Mouse (Mus musculus): ENCODE data around the gene Znrf4.

Gene Znrf4

DNA sequence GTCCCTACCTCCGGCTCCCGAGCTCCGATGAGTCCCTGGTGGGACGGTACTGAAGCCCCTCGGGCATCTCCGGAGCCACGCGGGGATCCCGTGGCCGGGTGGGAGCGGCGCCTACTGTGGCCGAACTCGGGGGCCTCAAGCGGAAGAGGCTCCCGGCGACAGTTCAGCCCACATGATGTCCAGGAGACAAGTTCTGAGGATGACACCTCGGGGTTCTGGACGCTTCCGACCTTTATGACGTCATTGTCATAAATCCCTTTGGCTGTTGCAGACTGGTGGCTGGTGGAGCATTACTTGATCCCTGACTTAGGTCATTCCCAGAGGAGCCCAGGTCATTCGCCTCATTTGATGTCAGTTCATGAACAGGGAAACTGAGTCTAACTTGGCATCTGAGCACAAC lies at the start of gene Znrf4:
TSS of gene Znrf4 (minus strand) at position 122 of the 400 bp plus-strand sequence.
- DNase-seq (ENCODE audit: low read depth, low spot score), result no peak

DNA sequence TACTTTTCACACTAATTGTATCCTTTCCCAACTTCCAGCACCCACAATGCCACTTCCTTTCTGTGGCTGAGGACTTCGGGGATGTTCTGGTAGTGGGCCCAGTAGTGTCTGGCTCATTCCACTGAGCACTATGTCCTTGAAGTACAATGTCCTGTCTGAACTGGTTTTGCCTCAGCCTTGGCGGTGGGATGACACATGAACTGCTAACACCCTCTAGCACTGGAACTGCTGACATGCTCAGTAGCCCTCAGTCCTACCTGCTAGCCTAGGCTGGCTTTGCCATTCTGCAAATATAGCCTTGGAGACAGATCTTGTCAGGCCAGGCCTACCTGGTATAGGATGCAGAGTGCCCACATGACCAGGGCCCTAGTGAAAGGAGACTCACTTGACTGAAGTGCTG lies 49.6 kb upstream of the Znrf4 start:
- no peak for DNase-seq (ENCODE audit: low read depth, low spot score)

DNA sequence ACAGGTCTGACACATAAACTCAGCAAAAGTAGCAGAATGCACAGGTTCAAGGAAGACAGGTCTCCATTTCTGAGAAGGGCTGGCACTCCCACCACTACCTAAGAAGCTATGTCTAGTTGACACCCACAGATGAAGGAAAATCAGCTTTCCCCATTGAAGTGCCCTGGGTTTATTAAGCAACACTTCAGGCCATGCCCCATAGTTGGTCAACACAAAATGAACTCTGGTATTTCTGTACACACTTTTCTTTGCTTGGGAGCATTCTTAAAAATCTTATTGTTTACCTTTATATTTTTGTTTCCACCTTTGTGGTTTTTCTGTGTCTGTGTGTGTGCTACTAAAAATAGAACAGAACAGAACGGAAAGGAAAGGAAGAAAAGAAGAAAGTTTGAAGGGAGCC lies 47.9 kb upstream of the Znrf4 start:
- no peak for DNase-seq (ENCODE audit: low read depth, low spot score)

DNA sequence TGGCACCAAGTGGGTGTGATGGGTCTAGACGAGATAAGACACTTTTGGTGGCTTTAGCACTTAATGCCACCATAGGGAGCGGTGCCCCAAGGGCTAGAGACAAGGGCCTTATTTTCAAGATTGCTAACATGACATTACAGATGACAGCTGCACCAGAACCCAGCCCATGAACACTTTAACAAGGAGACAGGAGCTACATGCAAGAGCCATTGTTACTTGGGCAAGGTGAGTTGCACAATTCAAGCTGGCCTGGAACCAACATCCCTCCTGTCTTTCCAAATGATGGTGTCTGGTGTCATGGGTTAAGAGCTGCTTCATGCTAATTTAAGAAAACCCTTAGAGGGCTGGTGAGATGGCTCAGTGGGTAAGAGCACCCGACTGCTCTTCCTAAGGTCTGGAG lies 47.2 kb upstream of the Znrf4 start:
- DNase-seq (ENCODE audit: low read depth, low spot score), result no peak

DNA sequence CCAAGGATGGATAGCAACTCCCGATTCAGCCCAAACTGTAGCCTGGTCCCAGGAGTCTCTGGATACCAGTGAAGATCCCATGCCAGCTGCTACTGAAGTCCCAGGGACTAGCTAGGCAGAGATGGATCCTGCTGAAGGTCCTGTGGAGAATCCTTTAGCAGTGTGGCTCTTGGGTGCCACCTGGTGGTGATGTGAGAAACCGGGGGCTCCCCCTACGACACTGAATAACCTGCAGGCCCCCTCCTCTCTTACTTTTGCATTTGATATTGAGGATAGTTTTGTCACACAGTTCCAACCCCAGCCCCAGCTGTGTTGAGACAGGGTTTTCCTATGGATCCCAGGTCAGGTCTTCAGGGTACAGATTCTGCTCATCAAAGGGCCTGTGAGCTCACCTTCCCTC lies 46.2 kb upstream of the Znrf4 start:
- peak; percentile 63 for DNase-seq (ENCODE audit: low read depth, low spot score)

DNA sequence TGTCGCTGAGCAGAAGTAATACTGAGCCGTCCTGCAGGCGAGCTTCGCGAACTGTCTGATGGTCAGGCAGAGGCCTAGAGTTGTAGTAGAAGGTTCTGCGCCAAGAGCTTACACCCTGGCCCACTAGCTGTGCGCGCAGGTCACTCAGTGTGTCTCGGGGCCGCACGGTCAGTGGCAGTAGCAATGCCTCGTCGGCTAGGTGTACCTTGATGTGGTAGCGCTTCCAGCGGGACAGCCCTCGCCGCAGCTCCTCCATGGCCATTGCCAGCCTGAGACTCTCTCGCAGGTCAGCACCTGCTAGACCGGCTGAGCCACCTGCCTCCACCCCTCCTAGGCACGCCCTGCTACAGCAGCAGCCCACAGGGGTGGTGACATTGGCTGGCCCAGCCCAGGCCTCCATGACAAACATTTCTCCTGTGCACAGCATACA lies 41.9 kb upstream of the Znrf4 start, which contains the start of gene Gm20219:
TSS of gene Gm20219 (minus strand) at position 266 of the 430 bp plus-strand sequence.
- DNase-seq (ENCODE audit: low read depth, low spot score), result no peak

DNA sequence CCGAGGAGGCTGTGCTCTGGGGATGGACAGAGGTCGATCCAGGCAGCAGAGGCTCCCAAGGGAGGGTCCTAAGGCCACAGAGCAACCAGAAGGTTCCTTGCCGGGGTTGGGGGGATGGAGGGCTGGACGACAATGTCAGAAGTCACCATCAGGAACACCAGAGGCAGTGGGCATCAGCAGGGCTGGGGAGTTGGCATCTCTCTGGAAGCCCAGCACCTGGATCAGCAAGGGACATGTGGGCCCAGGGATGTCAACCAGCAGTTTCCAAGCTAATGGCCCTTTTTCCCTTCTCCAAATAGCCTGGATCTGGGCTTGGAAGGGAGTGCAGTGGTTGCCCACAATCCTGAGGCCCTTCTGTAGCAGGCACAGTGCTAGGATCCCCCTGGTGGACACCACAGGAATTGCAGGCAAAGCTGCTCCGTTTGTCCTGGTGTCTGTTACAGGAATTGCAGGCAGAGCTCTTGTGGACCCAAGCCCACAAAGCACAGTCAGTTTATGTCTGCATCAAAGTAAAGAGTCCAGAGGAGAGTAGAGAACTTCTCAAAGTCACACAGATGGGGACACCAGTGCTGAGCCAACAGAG lies 40.6 kb upstream of the Znrf4 start:
- DNase-seq (ENCODE audit: low read depth, low spot score), result peak; percentile 80

DNA sequence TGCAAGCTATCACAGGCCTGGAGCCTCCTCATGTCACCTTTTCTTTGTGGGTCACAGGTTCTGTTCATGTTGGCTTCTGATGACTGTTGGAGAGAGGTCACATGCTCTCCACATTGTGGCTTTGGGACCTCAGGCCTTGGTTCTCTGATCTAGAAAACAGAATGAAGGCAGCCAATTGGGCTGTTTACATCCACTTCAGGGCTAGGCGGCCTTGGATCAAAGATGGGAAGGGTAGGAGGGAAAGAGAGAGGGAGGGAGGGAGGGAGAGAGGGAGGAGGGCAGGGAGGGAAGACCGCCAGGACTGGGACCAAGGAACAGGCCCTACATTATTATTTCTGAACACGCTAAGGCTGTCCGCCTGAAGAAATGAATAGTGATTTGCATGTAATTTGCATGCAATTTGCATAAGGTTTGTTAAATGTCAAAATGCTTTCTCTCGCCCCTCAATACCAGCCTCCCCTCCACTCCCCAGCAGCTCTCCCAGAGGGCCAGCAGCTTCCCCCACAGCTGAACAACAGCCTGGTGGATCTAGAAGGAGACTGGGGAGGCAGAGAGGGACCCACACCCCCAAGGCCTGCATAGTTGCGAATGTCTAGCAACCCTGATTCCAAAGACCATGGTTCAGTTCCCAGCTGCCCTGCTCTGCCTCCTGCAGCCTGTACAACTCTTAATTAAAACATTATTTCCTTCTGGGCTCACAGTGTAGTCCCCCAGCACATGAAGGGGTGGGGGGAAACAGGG lies 39.8 kb upstream of the Znrf4 start:
- no peak for DNase-seq (ENCODE audit: low read depth, low spot score)

DNA sequence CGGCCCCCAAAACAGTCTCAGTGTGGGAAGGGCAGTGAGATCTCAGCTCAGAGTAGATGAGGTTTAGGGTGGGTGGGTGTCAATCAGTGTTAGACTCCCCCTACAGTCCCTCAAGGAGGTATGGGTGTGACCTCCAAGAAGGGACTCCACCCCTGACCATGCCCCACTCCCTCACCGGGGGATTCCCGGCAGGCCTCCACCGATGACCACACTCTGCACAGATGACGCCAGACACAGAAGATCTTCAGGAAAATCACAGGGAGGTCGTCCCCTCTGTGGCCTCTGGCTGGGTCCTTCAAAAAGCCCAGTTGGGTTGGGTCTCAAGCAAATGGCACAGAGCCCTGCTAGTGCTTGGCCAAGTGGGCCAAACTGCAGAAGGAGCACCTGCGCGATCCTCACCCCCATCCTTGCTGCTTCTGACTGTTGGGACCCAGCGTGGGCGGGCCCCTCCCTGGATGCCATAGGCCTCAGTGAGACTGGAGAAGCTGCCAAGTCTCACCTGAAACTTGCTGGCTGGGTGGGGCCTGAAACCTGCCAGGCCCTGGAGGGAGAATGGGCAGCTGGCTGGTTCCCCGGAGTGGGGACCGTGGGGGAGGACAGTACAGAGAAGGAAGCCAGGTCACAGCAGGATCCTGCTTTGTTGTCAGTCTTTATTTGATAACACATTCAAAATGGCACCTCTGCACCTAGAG lies 38.7 kb upstream of the Znrf4 start:
- no peak for DNase-seq (ENCODE audit: low read depth, low spot score)

DNA sequence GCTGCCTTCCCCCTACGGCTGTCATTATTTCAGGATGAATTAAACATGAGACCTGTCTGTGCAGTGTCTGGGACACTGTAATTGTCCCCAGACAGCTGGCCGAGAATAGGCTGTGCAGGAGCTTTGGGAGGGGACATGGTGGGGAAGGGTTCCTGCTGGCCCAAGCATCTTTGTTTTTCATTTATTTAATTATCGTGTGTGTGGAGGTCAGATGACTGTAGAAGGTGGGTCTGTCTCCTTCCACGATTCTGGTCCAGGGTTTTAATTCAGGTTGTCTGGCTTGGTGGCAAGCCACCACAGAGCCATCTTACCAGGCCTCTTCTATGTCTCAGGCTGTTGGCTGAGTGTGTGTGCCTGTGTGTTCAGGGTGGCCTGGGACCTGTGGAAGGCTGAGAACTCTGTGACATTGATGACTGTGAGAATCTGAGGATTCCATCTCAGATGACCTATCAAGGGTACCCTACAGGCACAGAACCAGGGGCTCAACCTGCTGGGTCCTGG lies 36.4 kb upstream of the Znrf4 start:
- no peak for DNase-seq (ENCODE audit: low read depth, low spot score)

DNA sequence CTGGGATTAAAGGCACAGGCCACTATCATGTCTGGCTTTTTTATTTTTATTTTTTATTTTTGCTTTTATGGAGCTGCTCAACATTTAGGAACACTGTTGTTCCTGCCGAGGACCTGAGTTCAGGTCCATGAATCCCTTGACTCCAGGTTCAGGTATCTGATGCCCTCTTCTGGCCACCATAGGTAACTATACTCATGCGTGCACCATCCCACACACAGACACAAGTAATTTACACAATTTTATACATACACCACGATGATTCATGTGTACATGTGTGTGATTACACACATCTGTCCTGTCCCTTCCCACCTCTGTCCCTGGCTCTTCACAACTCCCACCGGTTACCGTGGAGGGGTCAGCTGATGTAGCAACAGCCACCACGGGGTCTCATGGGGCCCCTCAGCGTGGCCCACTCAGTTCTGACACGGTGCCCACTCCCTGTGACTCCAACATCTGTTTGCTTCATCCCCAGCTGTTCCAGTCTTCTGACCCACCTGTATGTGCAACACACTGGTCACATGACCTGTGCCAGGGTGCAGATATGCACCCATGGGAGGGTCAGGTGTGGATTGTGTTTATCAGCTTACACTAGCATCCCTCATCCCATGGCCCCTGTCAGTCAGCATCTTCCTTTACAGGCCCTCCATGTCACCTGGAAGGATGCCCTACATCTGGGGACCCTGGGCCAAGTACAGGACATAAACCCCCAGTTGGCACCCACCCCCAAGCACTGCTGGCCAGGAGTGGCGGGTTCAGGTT lies 35.8 kb upstream of the Znrf4 start:
- no peak for DNase-seq (ENCODE audit: low read depth, low spot score)

DNA sequence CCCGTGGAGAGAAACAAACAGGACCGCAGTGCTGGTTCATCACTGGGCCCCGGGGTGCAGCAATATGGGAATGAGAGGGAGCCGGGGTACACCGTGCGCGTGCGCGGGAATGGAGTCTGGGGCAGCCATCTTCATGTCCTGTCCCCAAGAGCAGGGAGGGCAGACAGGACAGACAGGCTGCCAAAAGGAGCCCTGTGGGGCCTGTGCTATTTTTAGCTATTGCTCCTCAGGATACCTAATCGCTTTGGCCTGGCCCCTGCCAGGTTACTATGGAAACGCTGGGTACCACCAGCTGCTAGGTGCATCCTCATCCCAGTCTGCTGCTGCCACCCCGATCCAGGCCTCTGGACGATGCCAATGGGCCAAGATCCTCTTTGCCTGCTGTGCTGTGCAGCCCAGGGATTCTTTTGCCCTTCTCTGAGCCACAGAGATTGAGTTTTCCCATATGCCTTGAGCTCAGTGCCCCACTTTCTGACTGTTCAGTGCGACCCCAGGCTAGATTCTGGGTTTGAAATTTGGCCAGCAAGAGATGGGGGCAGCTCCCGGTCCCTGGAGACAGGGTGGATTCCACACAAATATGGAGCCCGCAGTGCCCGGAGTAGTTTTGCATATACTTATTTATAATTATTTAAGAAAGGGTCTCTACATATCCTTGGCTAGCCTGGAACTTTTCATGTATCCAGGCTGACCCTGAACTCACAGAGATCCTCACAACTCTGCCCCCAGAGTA lies 35.0 kb upstream of the Znrf4 start:
- DNase-seq (ENCODE audit: low read depth, low spot score), result no peak

DNA sequence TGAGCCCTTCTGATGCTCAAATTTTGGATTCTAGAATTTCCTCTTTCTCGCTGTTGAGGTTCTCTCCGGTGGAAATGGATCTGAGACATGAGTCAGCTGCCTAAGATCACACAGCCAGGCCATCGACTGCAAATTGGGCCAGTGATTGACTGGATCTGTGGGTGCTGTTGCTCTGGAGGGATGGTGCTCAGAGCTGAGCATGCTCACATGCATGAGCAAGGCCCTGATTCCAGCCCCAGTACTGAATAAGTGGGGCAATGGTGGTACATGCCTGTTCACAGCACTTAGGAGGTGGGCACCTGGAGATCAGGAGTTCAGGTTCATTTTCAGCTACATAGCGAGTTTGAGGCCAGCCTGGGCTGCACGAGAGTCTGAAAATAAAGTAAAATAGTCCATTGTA lies 34.3 kb upstream of the Znrf4 start:
- no peak for DNase-seq (ENCODE audit: low read depth, low spot score)

DNA sequence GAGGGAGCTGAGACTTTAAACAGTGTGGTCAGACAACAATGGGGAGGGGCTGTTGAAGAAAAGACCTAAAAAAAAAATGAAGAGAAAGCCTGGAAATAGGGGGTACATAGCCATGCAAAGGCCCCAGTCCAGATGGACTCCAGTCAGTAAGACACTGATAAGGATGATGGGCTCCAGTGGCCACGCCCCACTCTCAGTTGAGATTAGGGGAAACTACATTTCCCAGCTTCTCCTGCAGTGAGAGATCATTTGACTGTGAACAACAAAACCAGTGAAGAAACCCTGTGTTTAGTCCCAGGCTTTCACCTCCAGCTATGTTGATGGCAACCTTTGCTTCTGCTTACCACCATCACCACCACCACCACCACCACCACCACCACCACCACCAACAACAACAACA lies 33.7 kb upstream of the Znrf4 start:
- DNase-seq (ENCODE audit: low read depth, low spot score), result no peak

DNA sequence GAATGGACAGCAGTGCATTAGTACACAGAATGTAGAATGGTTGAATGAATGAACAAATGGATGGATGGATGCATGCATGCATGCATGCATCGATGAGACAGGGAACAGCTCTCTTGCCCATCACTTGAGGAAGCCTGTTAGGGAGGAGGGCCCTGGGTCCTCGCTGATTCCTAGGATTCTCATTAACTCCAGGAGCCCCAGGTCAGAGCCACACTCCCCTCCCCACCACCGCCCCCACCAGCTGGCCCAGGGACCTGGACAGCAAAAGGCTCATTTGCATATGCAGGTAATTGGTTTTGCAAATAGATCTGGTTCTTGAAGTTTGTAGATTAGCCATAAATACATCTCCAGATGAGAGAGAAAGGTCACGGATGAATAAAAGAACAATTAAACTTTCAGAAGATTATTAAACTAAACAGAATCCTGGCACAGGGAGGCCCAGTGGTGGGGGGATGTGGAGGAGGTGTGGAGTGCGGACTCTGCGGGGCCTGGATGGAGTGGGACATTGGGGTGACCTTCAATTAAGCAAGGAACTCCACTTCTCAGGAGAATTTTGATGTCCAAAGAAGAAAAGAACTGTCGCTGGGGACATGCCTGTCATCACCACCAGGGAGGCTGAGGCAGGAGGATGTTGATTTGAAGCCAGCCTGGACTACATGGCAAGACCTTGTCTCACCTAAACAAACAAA lies 32.6 kb upstream of the Znrf4 start:
- DNase-seq (ENCODE audit: low read depth, low spot score), result no peak

DNA sequence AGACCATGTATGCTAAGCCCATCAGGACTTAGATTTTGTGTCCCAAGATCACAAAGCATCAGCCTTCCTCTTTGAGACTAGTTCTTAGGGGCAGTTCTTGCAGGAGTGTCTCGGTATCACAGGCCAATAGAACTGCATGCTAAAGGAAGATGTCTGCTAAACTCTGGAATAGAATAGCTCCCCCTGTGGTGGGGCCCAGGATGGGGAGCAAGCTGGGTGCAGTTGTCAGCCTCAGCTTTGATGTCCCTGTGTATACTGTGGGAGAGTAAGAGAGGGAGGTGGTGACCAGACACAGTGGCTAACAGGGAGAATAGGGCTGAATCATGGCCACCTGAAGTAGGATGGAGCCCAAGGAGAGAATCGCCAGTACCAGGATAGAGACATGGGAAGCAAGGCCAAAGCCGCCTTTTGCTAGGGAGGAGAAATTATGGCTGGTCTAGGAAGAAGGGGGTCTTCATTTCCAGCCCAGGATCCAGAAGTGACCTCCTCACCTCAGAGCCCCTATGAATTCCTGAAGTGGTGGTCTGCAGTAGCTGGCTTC lies 31.5 kb upstream of the Znrf4 start:
- DNase-seq (ENCODE audit: low read depth, low spot score), result no peak

DNA sequence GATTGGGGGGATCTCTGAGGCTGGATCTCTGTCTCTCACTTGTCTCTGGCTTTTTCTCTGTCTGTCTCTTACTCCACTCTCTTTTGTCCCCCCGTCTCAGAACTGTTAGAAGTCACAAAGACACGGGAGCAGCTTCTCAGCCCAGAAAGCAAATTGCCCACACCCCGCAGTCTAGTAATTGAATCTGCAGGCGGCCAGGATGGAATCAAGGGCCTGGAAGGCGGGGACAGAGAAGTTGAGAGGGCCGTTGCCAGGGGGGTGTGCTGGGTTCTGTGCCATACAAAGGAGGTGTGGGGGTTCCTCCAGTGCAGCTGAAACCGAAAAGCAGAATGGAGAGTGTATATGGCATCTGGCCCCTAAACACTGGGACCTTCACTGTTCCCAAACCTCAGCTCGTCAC lies 30.5 kb upstream of the Znrf4 start:
- no peak for DNase-seq (ENCODE audit: low read depth, low spot score)

DNA sequence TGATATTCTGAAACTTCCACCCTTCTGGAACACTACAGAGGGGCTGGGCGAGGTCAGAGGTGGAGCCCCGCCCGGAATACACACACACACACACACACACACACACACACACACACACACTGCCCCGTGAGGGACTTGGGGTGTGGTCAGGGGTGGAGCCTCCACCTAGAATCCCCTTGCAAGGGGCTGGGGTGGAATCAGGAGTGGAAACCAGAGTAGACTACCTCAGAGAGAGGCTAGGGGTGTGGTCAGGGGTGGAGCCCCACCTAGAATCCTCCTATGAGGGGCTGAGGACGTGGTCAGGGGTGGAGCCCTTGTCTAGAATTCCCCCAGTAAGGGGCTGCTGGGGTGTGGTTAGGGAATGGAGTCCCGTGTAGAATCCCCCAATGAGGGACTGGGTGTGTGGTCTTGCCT lies 28.3 kb upstream of the Znrf4 start:
- no peak for DNase-seq (ENCODE audit: low read depth, low spot score)

DNA sequence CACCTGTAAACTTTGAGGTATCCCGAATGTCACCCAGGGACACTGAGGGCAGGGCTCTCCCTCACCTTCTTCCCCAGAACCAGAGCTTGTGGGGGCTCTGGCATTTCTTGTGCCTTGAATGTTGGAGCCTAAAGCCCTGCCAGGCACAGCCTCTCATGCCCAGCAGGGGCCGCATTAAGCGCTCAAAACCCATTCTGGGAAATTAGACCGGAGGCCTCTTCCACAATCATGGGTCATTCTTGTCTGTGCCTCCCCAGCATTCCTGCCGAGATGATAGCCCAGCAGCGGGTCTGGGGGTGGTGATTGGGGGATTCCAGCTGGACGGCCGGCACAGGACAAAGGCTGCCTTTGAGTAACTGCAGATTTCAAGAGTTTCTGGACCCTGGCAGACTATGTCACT lies 25.7 kb upstream of the Znrf4 start:
- DNase-seq (ENCODE audit: low read depth, low spot score), result no peak

DNA sequence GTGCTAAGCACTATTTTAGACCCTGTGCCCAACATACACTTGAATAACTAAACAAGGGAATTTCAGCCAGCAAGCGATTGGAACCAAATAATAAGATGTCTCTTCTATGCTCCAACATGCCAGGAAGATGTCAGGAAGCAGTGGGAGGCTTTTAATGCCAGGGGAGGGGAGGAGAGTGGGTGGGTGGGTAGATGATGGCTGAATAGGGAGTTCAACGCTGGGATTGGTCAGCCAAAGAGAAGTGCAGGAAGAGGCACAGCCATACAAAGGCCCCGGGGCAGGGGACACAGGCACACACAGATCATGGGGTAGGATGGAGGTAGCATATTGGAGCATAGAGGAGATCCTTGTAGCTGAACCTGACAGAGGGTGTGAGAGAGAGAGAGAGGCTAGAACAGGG lies 24.6 kb upstream of the Znrf4 start:
- no peak for DNase-seq (ENCODE audit: low read depth, low spot score)

Data from CD4-positive helper T cell, adult 2 months (primary cell).